Mouse (Mus musculus) liver, adult 2 months (tissue): ENCODE results near the gene Gm21094. TPM values are rescaled to one million over a fixed set of nuclear protein-coding genes. Genes with fewer than 3 reads are reported as not detected.
"Not testable (repeated sequence)": the region's sequence is repeated elsewhere in the genome, so short reads cannot be mapped to it uniquely, and the experiment has no call there.

Experiments used
- DNase-seq: peaks from one replicate; pipeline ENCODE4 v3.0.0-alpha.2; 2011; ENCODE audit warnings: low read depth, low spot score; ENCODE audit errors: extremely low read depth
- H3K27ac ChIP-seq: fragments of 200-500 bp; replicated peaks from 2 replicates; pipeline ENCODE4 v1.5.1; 2012; ENCODE audit warnings: low read depth, mild to moderate bottlenecking, control low read depth, inconsistent platforms, low read length; ENCODE audit not compliant: insufficient read depth
- H3K27me3 ChIP-seq: fragments of 200-500 bp; 2 replicates; pipeline ENCODE4 v1.6.1; 2012; ENCODE audit warnings: mild to moderate bottlenecking, moderate library complexity, low read length, inconsistent platforms; ENCODE audit not compliant: control insufficient read depth, insufficient read depth
- H3K36me3 ChIP-seq: fragments of 200-500 bp; 2 replicates; pipeline ENCODE4 v1.6.1; 2012; ENCODE audit warnings: low read length, inconsistent platforms; ENCODE audit not compliant: control insufficient read depth, insufficient read depth
- H3K4me1 ChIP-seq: fragments of 200-500 bp; 2 replicates; pipeline ENCODE4 v1.6.1; 2011; ENCODE audit warnings: low read length; ENCODE audit not compliant: control insufficient read depth, insufficient read depth
- H3K4me3 ChIP-seq: fragments of 200-500 bp; 2 replicates; pipeline ENCODE4 v1.5.1; 2011; ENCODE audit warnings: low read depth, mild to moderate bottlenecking, control low read depth, low read length, moderate library complexity; ENCODE audit not compliant: insufficient read depth
- H3K79me2 ChIP-seq: fragments of 200-500 bp; 2 replicates; pipeline ENCODE4 v1.6.1; 2012; ENCODE audit warnings: inconsistent platforms, mild to moderate bottlenecking, low read length, moderate library complexity; ENCODE audit not compliant: control insufficient read depth, insufficient read depth
- H3K9ac ChIP-seq: fragments of 200-500 bp; 2 replicates; pipeline ENCODE4 v1.6.1; 2012; ENCODE audit warnings: low read depth, mild to moderate bottlenecking, control low read depth, inconsistent platforms, low read length
- WGBS: fragments of 180-500 bp; shearing (Covaris S2); methylation state at CpG from one replicate; pipeline ENCODE4 v1.1.7; 2018; 5-methylcytosine and 5-hydroxymethylcytosine counted together
- polyA plus RNA-seq: library from polyadenylated mRNA; depleted of rRNA; stranded (reverse); fragments of >200 nt; gene quantifications from 2 replicates; pipeline ENCODE4 v1.2.3, GENCODE M21; 2012; rRNA removed
- total RNA-seq: library from RNA; depleted of rRNA; stranded (reverse); fragments of >200 nt; gene quantifications from 2 replicates; pipeline ENCODE4 v1.2.3, GENCODE M21; 2014; rRNA removed

Gene Gm21094
- total RNA-seq (not detected in 2 replicates), polyA plus RNA-seq (not detected in 2 replicates)

DNA sequence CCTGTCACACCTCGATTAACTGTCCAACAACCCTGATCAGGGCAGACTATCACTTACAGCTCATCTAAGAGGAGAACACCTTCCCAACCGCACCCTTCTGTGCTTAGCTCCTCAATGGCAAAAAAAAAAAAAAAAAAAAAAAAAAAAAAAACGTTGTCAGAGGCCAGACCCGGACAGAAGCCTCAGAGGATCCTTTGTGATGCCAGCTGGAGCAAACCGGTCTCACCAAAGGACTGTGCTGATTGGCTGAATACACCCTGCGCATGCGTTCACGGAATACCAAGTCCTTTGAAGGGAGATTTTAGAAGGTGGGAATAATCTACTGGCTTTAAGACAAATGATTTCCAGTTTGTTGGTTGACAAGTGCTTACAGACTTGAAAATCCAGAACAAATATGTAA lies at the start of gene Gm21094:
Gene Gm21094, minus strand, starts transcription at position 101 of the 400 bp plus-strand sequence.
- not testable (repeated sequence) for H3K27ac ChIP-seq, H3K79me2 ChIP-seq, H3K4me3 ChIP-seq, H3K4me1 ChIP-seq, H3K27me3 ChIP-seq, H3K36me3 ChIP-seq, H3K9ac ChIP-seq, DNase-seq
- no CpG with 5 or more reads among the region's 8 CpGs for WGBS
